Mouse (Mus musculus) limb, embryonic 14.5 days (tissue): Measurements from ENCODE around the gene Svbp. TPM values are rescaled to one million over a fixed set of nuclear protein-coding genes. Genes with fewer than 3 reads are reported as not detected.
A peak's percentile ranks its signal among the peaks of the same experiment; 100 is the strongest.

Experiments
- ATAC-seq: fragments of 200-750 bp; cut with Nextera tagmentation; 2 replicates; pipeline ENCODE4 v1.8.0; 2017; ENCODE audit warnings: low read depth, moderate number of reproducible peaks, moderate TSS enrichment; ENCODE audit not compliant: low FRiP score
- DNase-seq: peaks from one replicate; pipeline ENCODE4 v3.0.0-alpha.2; 2015; ENCODE audit warnings: low spot score
- H3K27ac ChIP-seq: fragments of 300-500 bp; sonication (generic); replicated peaks from 2 replicates; pipeline ENCODE4 v1.5.1; 2014; ENCODE audit warnings: low read depth, mild to moderate bottlenecking, low read length, moderate library complexity, mixed read lengths
- H3K27me3 ChIP-seq: fragments of 300-500 bp; sonication (generic); 2 replicates; pipeline ENCODE4 v1.6.1; 2014; ENCODE audit warnings: low read length, mixed read lengths; ENCODE audit not compliant: control insufficient read depth, insufficient read depth
- H3K36me3 ChIP-seq: fragments of 300-500 bp; sonication (generic); 2 replicates; pipeline ENCODE4 v1.6.1; 2014; ENCODE audit warnings: mild to moderate bottlenecking, low read length, moderate library complexity, mixed read lengths; ENCODE audit not compliant: control insufficient read depth, insufficient read depth
- H3K4me1 ChIP-seq: fragments of 300-500 bp; sonication (generic); 2 replicates; pipeline ENCODE4 v1.6.1; 2014; ENCODE audit warnings: antibody characterized with exemption, low read length, mixed read lengths; ENCODE audit not compliant: control insufficient read depth, insufficient read depth
- H3K4me2 ChIP-seq: fragments of 300-500 bp; sonication (generic); replicated peaks from 2 replicates; pipeline ENCODE4 v1.6.1; 2014; ENCODE audit warnings: low read depth, mild to moderate bottlenecking, low read length, moderate library complexity; ENCODE audit not compliant: severe bottlenecking
- H3K4me3 ChIP-seq: fragments of 300-500 bp; sonication (generic); replicated peaks from 2 replicates; pipeline ENCODE4 v1.5.1; 2014; ENCODE audit warnings: low read length
- H3K9ac ChIP-seq: fragments of 300-500 bp; sonication (generic); 2 replicates; pipeline ENCODE4 v1.6.1; 2014; ENCODE audit warnings: mild to moderate bottlenecking, low read depth, low read length, moderate library complexity; ENCODE audit not compliant: severe bottlenecking
- H3K9me3 ChIP-seq: fragments of 300-500 bp; sonication (generic); 2 replicates; pipeline ENCODE4 v1.6.1; 2016; ENCODE audit warnings: low read length; ENCODE audit not compliant: control insufficient read depth
- POLR2A ChIP-seq: fragments of 200-500 bp; IDR thresholded peaks from 2 replicates; pipeline ENCODE4 v1.8.0; 2012; ENCODE audit warnings: inconsistent platforms, mild to moderate bottlenecking, moderate library complexity, borderline replicate concordance; ENCODE audit not compliant: insufficient read depth, insufficient read length; ENCODE audit errors: extremely low read depth
- WGBS: fragments of 180-500 bp; shearing (Covaris S2); extraction: QIAGEN DNeasy Blood & Tissue Kit; methylation state at CpG from one replicate; pipeline ENCODE4 v1.1.7; 2014; 5-methylcytosine and 5-hydroxymethylcytosine counted together
- polyA plus RNA-seq, 2 experiments: library from polyadenylated mRNA; depleted of rRNA in 1 of 2; stranded (reverse) in 1 of 2; unstranded in 1 of 2; fragments of >200 nt; fragmentation: Nextera tagmentation in 1 of 2; extraction: Ambion mirVana in 1 of 2; gene quantifications; 2 replicates each; pipeline versions ENCODE4 v1.2.1 to v1.2.3; 2012 to 2014

The Svbp gene
- polyA plus RNA-seq, 2 experiments: 125 to 245 TPM

- no peak for TF ChIP-seq POLR2A
- 73% methylated on average over 7 of the region's 7 CpGs for WGBS
- DNase-seq: no peak
Measured at GRCm38 (mm10) chr4:119245556-119245955, 50.5 kb downstream of the Svbp start.

GRCm38 (mm10) chr4:119245961-119246360, 50.9 kb downstream of the Svbp start:
- Histone ChIP-seq H3K9me3 (no peaks in the 10 kb centered on the region), H3K4me1 (no peaks in the 10 kb centered on the region), H3K27ac (no peak overlapping the region), H3K27me3 (no peaks in the 10 kb centered on the region), H3K4me2 (no peak overlapping the region), H3K4me3 (no peak overlapping the region), H3K9ac (no peak overlapping the region), H3K36me3 (peaks cover 75% of the 10 kb centered on the region)
- no peak for DNase-seq
- no peak for TF ChIP-seq POLR2A
- WGBS: 87% methylated on average over 8 of the region's 9 CpGs
- ATAC-seq: no peak

More at GRCm38 (mm10) chr4:119245556-119245955, 50.5 kb downstream of the Svbp start:
- Histone ChIP-seq H3K4me3 (no peak overlapping the region), H3K9ac (no peak overlapping the region; the same call in 1 of the 2 replicates), H3K9me3 (no peaks in the 10 kb centered on the region), H3K4me2 (no peak overlapping the region), H3K27me3 (no peaks in the 10 kb centered on the region), H3K27ac (no peak overlapping the region), H3K36me3 (peaks cover 79% of the 10 kb centered on the region), H3K4me1 (no peaks in the 10 kb centered on the region)
- no peak for ATAC-seq

- TF ChIP-seq POLR2A: no peak
- ATAC-seq (no peak), DNase-seq (no peak)
- 77% methylated on average over 14 of the region's 14 CpGs for WGBS
- Histone ChIP-seq H3K36me3 (peaks cover 67% of the 10 kb centered on the region), H3K9ac (no peak overlapping the region), H3K9me3 (no peaks in the 10 kb centered on the region), H3K27ac (no peak overlapping the region), H3K4me1 (no peaks in the 10 kb centered on the region), H3K27me3 (no peaks in the 10 kb centered on the region), H3K4me3 (no peak overlapping the region), H3K4me2 (no peak overlapping the region)
Measured at GRCm38 (mm10) chr4:119246688-119247225, 51.7 kb downstream of the Svbp start.

GRCm38 (mm10) chr4:119247462-119248235, 52.5 kb downstream of the Svbp start:
- WGBS: 42% methylated on average over 13 of the region's 13 CpGs
- Histone ChIP-seq H3K27ac (no peak overlapping the region), H3K9ac (no peak overlapping the region), H3K4me3 (no peak overlapping the region), H3K36me3 (peaks cover 58% of the 10 kb centered on the region), H3K4me1 (no peaks in the 10 kb centered on the region), H3K27me3 (no peaks in the 10 kb centered on the region), H3K4me2 (no peak overlapping the region), H3K9me3 (no peaks in the 10 kb centered on the region)
- DNase-seq (peak; percentile 67), ATAC-seq (no peak)
- TF ChIP-seq POLR2A: no peak

GRCm38 (mm10) chr4:119248407-119248965, 53.4 kb downstream of the Svbp start:
- Histone ChIP-seq H3K4me2 (no peak overlapping the region), H3K4me1 (no peaks in the 10 kb centered on the region), H3K36me3 (peaks cover 50% of the 10 kb centered on the region), H3K27ac (no peak overlapping the region), H3K9ac (no peak overlapping the region), H3K4me3 (no peak overlapping the region), H3K27me3 (no peaks in the 10 kb centered on the region), H3K9me3 (no peaks in the 10 kb centered on the region)
- no peak for TF ChIP-seq POLR2A
- no peak for DNase-seq
- 79% methylated on average over 11 of the region's 11 CpGs for WGBS
- no peak for ATAC-seq

Other genes with a start within 250 kb of the Svbp start
- not detected in 2 replicates for gene Lao1, start 233.7 kb upstream of the Svbp start, polyA plus RNA-seq (2012; rRNA removed)
- not detected in 2 replicates for gene Lao1, start 233.7 kb upstream of the Svbp start, polyA plus RNA-seq (2014; fragmentation: Nextera tagmentation; extraction: Ambion mirVana)
- 108 and 155 TPM in 2 replicates for gene Slc2a1, start 86.6 kb upstream of the Svbp start, polyA plus RNA-seq (2012; rRNA removed)
- gene Slc2a1, start 86.6 kb upstream of the Svbp start, polyA plus RNA-seq (2014; fragmentation: Nextera tagmentation; extraction: Ambion mirVana): 134 and 141 TPM in 2 replicates
- 10.6 and 13.1 TPM in 2 replicates for gene Zfp691, start 21.1 kb upstream of the Svbp start, polyA plus RNA-seq (2012; rRNA removed)
- gene Zfp691, start 21.1 kb upstream of the Svbp start, polyA plus RNA-seq (2014; fragmentation: Nextera tagmentation; extraction: Ambion mirVana): 7.2 TPM in 2 replicates
- gene Ermap, start 5.3 kb upstream of the Svbp start, polyA plus RNA-seq (2012; rRNA removed): 1.7 and 2.1 TPM in 2 replicates
- gene Ermap, start 5.3 kb upstream of the Svbp start, polyA plus RNA-seq (2014; fragmentation: Nextera tagmentation; extraction: Ambion mirVana): 0.97 and 1.6 TPM in 2 replicates
- gene Tmem269, start 22.9 kb downstream of the Svbp start, polyA plus RNA-seq (2012; rRNA removed): 0.11 and 0.19 TPM in 2 replicates
- gene Tmem269, start 22.9 kb downstream of the Svbp start, polyA plus RNA-seq (2014; fragmentation: Nextera tagmentation; extraction: Ambion mirVana): not detected in 2 replicates
- 17.2 and 17.6 TPM in 2 replicates for gene AU022252, start 37.4 kb downstream of the Svbp start, polyA plus RNA-seq (2012; rRNA removed)
- 31.9 and 33.9 TPM in 2 replicates for gene AU022252, start 37.4 kb downstream of the Svbp start, polyA plus RNA-seq (2014; fragmentation: Nextera tagmentation; extraction: Ambion mirVana)
- 162 and 200 TPM in 2 replicates for gene P3h1, start 37.6 kb downstream of the Svbp start, polyA plus RNA-seq (2012; rRNA removed)
- 93.2 and 98.0 TPM in 2 replicates for gene P3h1, start 37.6 kb downstream of the Svbp start, polyA plus RNA-seq (2014; fragmentation: Nextera tagmentation; extraction: Ambion mirVana)
- 0.38 and 0.59 TPM in 2 replicates for gene Cldn19, start 60.1 kb downstream of the Svbp start, polyA plus RNA-seq (2012; rRNA removed)
- gene Cldn19, start 60.1 kb downstream of the Svbp start, polyA plus RNA-seq (2014; fragmentation: Nextera tagmentation; extraction: Ambion mirVana): 0.10 and 0.91 TPM in 2 replicates
- gene Ybx1, start 99.3 kb downstream of the Svbp start, polyA plus RNA-seq (2012; rRNA removed): 410 and 546 TPM in 2 replicates
- gene Ybx1, start 99.3 kb downstream of the Svbp start, polyA plus RNA-seq (2014; fragmentation: Nextera tagmentation; extraction: Ambion mirVana): 757 and 793 TPM in 2 replicates
- 65.0 and 81.4 TPM in 2 replicates for gene Ppih, start 125.2 kb downstream of the Svbp start, polyA plus RNA-seq (2012; rRNA removed)
- 87.9 and 88.5 TPM in 2 replicates for gene Ppih, start 125.2 kb downstream of the Svbp start, polyA plus RNA-seq (2014; fragmentation: Nextera tagmentation; extraction: Ambion mirVana)
- gene Ccdc30, start 220.2 kb downstream of the Svbp start, polyA plus RNA-seq (2012; rRNA removed): 2.5 TPM in 2 replicates
- 3.9 and 5.8 TPM in 2 replicates for gene Ccdc30, start 220.2 kb downstream of the Svbp start, polyA plus RNA-seq (2014; fragmentation: Nextera tagmentation; extraction: Ambion mirVana)
- gene Ppcs, start 227.1 kb downstream of the Svbp start, polyA plus RNA-seq (2012; rRNA removed): 15.3 and 15.5 TPM in 2 replicates
- 28.4 and 29.1 TPM in 2 replicates for gene Ppcs, start 227.1 kb downstream of the Svbp start, polyA plus RNA-seq (2014; fragmentation: Nextera tagmentation; extraction: Ambion mirVana)
- 0.19 and 0.29 TPM in 2 replicates for gene Zmynd12, start 227.5 kb downstream of the Svbp start, polyA plus RNA-seq (2012; rRNA removed)
- gene Zmynd12, start 227.5 kb downstream of the Svbp start, polyA plus RNA-seq (2014; fragmentation: Nextera tagmentation; extraction: Ambion mirVana): 0.22 and 0.29 TPM in 2 replicates